Mouse (Mus musculus): ENCODE measurements around the gene Hist1h4f. TPM values are rescaled to one million over a fixed set of nuclear protein-coding genes. Genes with fewer than 3 reads are reported as not detected.
A peak's percentile ranks its signal among the peaks of the same experiment; 100 is the strongest.

The Hist1h4f gene
- total and polyA plus RNA-seq, 3 experiments: 14.4 to 3,786 TPM; not detected in 1

DNA sequence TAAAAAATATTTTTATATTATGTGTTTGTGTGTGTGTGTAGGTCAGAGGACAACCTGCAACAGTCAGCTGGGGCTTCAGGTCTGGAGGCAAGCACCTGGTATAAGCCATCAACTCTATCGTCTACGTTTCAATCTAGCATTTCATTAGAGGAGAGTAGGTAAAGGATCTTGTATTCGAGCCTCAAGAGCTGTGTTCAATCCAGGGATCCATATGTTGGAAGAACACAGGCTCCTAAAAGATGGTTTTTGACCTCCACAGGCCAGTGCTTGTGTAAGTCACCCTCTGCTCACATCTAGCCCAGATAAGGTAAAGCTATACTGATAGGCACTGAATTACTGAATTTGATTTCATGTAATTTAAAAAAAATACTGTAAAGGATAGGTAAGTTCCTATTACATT lies 5.5 kb upstream of the Hist1h4f start:
- no peaks in the 10 kb centered on the region for H3K27me3 ChIP-seq (ENCODE audit: control insufficient read depth in 1 of 2, insufficient read depth in 2 of 2, low read length in 2 of 2)
- peaks cover 0 to 33% of the 10 kb centered on the region in 2 experiments; a peak in 2 of 4 replicates for H3K36me3 ChIP-seq (ENCODE audit: control insufficient read depth in 1 of 2, insufficient read depth in 2 of 2, low read length in 2 of 2)
- peak overlapping the region; percentile 68 for H3K9ac ChIP-seq (ENCODE audit: control insufficient read depth, low read depth, low read length, poor library complexity, severe bottlenecking)
- peak overlapping the region; percentile 35 to 47 for H3K4me3 ChIP-seq (ENCODE audit: control insufficient read depth in 1 of 2, insufficient read depth in 1 of 2, low read depth in 2 of 2, low read length in 2 of 2)
- peaks cover 3% of the 10 kb centered on the region; the same call in 1 of the 2 replicates for H3K79me2 ChIP-seq (ENCODE audit: control insufficient read depth, insufficient read depth, low read length, poor library complexity)
- H3K27ac ChIP-seq (ENCODE audit: control insufficient read depth, low read depth, low read length): peak overlapping the region; percentile 78
- H3K4me1 ChIP-seq (ENCODE audit: control insufficient read depth in 1 of 2, insufficient read depth in 2 of 2, low read length in 2 of 2): peaks cover 0 to 7% of the 10 kb centered on the region in 2 experiments; a peak in 1 of 4 replicates
- no peaks in the 10 kb centered on the region for H3K9me3 ChIP-seq (replicated peaks; ENCODE audit: insufficient read depth, low read length)
- DNase-seq (ENCODE audit: low read depth, low spot score): peak; percentile 60
- TF ChIP-seq ELF1 (IDR thresholded peaks at IDR 0.05; ENCODE audit: low read depth, low read length) (no peak), TAL1 (IDR thresholded peaks at IDR 0.05; ENCODE audit: low read length) (no peak), EP300 (IDR thresholded peaks at IDR 0.05; ENCODE audit: low read depth in 1 of 2, low read length in 2 of 2) (no peak), SIN3A (IDR thresholded peaks at IDR 0.05; ENCODE audit: low read length) (no peak), MEF2A (IDR thresholded peaks at IDR 0.05; ENCODE audit: extremely low read depth, insufficient replicate concordance, low read depth, low read length, poor library complexity, severe bottlenecking) (no peak), E2F4 (IDR thresholded peaks at IDR 0.05; ENCODE audit: borderline replicate concordance, low read depth, low read length) (no peak), MAFK (IDR thresholded peaks at IDR 0.05; ENCODE audit: borderline replicate concordance, low read depth, low read length) (no peak), POLR2AphosphoS5 (IDR thresholded peaks at IDR 0.05; ENCODE audit: borderline replicate concordance, low read depth, low read length) (no peak), ZNF384 (IDR thresholded peaks at IDR 0.05; ENCODE audit: low read depth, low read length) (no peak), RAD21 (IDR thresholded peaks at IDR 0.05; ENCODE audit: low read depth, low read length) (no peak), HCFC1 (IDR thresholded peaks at IDR 0.05; ENCODE audit: low read depth, low read length) (no peak), USF1 (IDR thresholded peaks at IDR 0.05; ENCODE audit: low read depth, low read length) (no peak), ETS1 (IDR thresholded peaks at IDR 0.05; ENCODE audit: low read depth, low read length) (no peak), CHD1 (IDR thresholded peaks at IDR 0.05; ENCODE audit: low read depth, low read length) (no peak), MAZ (IDR thresholded peaks at IDR 0.05; ENCODE audit: low read depth, low read length) (no peak)

DNA sequence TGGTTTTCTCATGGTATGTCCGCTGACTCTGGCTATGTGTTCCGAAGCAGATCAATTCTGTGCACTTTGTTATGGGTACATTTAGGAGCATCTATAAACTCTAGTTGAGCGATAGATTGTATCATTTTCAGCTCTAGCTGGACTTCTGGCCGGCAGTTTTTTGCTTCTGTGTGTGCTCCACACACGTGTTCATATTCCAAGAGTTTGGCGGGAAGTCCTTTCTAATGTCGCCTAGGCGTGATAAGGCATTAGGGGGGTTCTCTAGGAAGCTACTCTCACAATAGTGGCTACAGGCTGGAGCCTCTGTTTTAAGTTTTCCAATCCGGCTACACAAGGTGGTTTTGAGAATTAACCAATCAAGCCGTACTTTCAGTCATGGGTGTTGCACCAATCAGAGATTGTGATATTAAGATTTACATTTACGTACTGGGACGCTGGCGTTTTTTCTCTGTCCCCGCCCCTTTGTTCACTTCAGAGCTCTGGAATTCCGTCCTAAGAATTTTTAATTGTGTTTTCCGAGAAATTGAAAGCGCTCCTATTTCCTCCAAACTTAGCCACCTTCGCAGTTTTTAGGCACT lies 4.5 kb upstream of the Hist1h4f start:
- Histone ChIP-seq H3K36me3 (ENCODE audit: control insufficient read depth in 1 of 2, insufficient read depth in 2 of 2, low read length in 2 of 2) (peaks cover 0 to 33% of the 10 kb centered on the region in 2 experiments; a peak in 2 of 4 replicates), H3K27me3 (ENCODE audit: control insufficient read depth in 1 of 2, insufficient read depth in 2 of 2, low read length in 2 of 2) (no peaks in the 10 kb centered on the region), H3K4me3 (ENCODE audit: control insufficient read depth in 1 of 2, insufficient read depth in 1 of 2, low read depth in 2 of 2, low read length in 2 of 2) (peak overlapping the region; percentile 35 to 48), H3K9ac (ENCODE audit: control insufficient read depth, low read depth, low read length, poor library complexity, severe bottlenecking) (peak overlapping the region; percentile 93), H3K79me2 (ENCODE audit: control insufficient read depth, insufficient read depth, low read length, poor library complexity) (peaks cover 3% of the 10 kb centered on the region; the same call in 1 of the 2 replicates), H3K4me1 (ENCODE audit: control insufficient read depth in 1 of 2, insufficient read depth in 2 of 2, low read length in 2 of 2) (peaks cover 0 to 7% of the 10 kb centered on the region in 2 experiments; a peak in 1 of 4 replicates), H3K27ac (ENCODE audit: control insufficient read depth, low read depth, low read length) (peak overlapping the region; percentile 98), H3K9me3 (replicated peaks; ENCODE audit: insufficient read depth, low read length) (no peaks in the 10 kb centered on the region)
- TF ChIP-seq ZKSCAN1 (IDR thresholded peaks at IDR 0.05; ENCODE audit: low read depth, low read length) (no peak), MAFK (IDR thresholded peaks at IDR 0.05; ENCODE audit: borderline replicate concordance, low read depth, low read length) (no peak), SMC3 (IDR thresholded peaks at IDR 0.05; ENCODE audit: low read depth, low read length) (no peak), NRF1 (IDR thresholded peaks at IDR 0.05; ENCODE audit: insufficient read depth, low read depth, low read length, poor library complexity, severe bottlenecking) (no peak), RCOR1 (IDR thresholded peaks at IDR 0.05; ENCODE audit: low read depth, low read length) (no peak), USF1 (IDR thresholded peaks at IDR 0.05; ENCODE audit: low read depth, low read length) (no peak), KAT2A (conservative IDR thresholded peaks at IDR 0.05; ENCODE audit: low read depth, low read length) (no peak), ETS1 (IDR thresholded peaks at IDR 0.05; ENCODE audit: low read depth, low read length) (no peak), MYC (IDR thresholded peaks at IDR 0.05; ENCODE audit: low read depth, low read length) (no peak), GATA1 (IDR thresholded peaks at IDR 0.05; ENCODE audit: low read depth, low read length) (no peak), BHLHE40 (IDR thresholded peaks at IDR 0.05; ENCODE audit: borderline replicate concordance, low read depth, low read length) (no peak), CTCF (IDR thresholded peaks at IDR 0.05 in 2 of 3, conservative IDR thresholded peaks at IDR 0.05 in 1 of 3; ENCODE audit: control insufficient read depth in 1 of 3, insufficient read depth in 1 of 3, low read depth in 2 of 3, low read length in 3 of 3, poor library complexity in 1 of 3, severe bottlenecking in 1 of 3) (no peak), HCFC1 (IDR thresholded peaks at IDR 0.05; ENCODE audit: low read depth, low read length) (no peak), CHD2 (IDR thresholded peaks at IDR 0.05; ENCODE audit: low read length) (no peak), TBP (IDR thresholded peaks at IDR 0.05; ENCODE audit: low read depth, low read length) (peak; percentile 95), POLR2AphosphoS5 (IDR thresholded peaks at IDR 0.05; ENCODE audit: borderline replicate concordance, low read depth, low read length) (peak; percentile 99; the same call in 1 of the 2 replicates), POLR2A (IDR thresholded peaks at IDR 0.05; ENCODE audit: control insufficient read depth in 1 of 2, insufficient read depth in 1 of 2, low read depth in 1 of 2, low read length in 2 of 2, poor library complexity in 1 of 2) (peak; percentile 65 to 99), UBTF (IDR thresholded peaks at IDR 0.05; ENCODE audit: borderline replicate concordance, insufficient read depth, low read depth, low read length) (no peak), RAD21 (IDR thresholded peaks at IDR 0.05; ENCODE audit: low read depth, low read length) (no peak), E2F4 (IDR thresholded peaks at IDR 0.05; ENCODE audit: borderline replicate concordance, low read depth, low read length) (no peak), CHD1 (IDR thresholded peaks at IDR 0.05; ENCODE audit: low read depth, low read length) (no peak)
- peak; percentile 96 for DNase-seq (ENCODE audit: low read depth, low spot score)

Measured in MEL (cell line).